Mouse (Mus musculus): Measurements from ENCODE around the gene Mettl7a1.
"Not testable (repeated sequence)": the region's sequence is repeated elsewhere in the genome, so short reads cannot be mapped to it uniquely, and the experiment has no call there.

Gene Mettl7a1

GRCm38 (mm10) chr15:100304019-100304991 lies at the start of gene Mettl7a1:
Mettl7a1 (plus strand) TSS chr15:100304140.
- DNase-seq (ENCODE audit: low spot score in 2 of 2), result peak; percentile 62 to 83

- no peak for DNase-seq (ENCODE audit: low spot score in 2 of 2)
Observed at GRCm38 (mm10) chr15:100256386-100256785, 47.6 kb upstream of the Mettl7a1 start.

DNA sequence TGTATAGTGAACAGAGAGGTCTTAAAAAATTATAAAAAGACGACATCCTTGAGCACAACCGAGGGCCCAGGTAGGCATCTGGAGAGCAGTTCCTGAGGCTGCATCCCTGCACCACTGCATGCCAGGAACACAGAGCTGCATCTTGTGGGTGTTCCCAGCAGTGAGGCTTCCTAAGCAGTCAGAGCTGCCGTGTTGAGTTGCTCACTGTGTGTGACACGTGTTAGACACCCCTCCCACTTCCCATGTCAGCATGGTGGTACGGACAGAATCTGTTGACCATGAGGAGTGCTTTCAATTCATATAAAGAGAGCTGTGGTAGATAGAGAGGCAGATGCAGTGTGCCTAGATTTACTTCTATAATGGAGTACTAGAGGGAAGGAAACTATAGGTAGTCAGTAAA lies 46.6 kb upstream of the Mettl7a1 start:
- DNase-seq (ENCODE audit: low spot score in 2 of 2), result no peak

GRCm38 (mm10) chr15:100258646-100259425 lies 45.1 kb upstream of the Mettl7a1 start:
- no peak for DNase-seq (ENCODE audit: low spot score in 2 of 2)

DNA sequence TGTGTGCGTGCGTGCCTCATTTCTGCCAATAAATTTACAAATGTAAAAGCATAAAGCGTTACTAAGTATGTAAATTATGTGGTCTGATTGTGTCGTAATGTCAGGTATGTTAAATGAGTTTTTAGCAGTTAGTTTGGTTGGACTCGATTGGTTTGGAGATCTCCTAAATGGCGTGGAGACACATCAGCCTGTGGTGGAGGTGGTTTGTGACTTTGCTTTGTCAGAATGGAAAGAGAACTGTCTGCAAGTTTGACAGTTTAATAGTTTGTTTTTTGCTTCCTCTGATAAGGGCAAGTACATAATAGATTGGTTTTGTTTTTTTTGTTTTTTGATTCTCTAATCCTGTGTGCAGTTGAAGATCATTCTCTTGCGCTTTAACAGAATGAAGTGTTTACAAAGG lies 43.6 kb upstream of the Mettl7a1 start:
- DNase-seq (ENCODE audit: low spot score in 2 of 2), result not testable (repeated sequence)

DNA sequence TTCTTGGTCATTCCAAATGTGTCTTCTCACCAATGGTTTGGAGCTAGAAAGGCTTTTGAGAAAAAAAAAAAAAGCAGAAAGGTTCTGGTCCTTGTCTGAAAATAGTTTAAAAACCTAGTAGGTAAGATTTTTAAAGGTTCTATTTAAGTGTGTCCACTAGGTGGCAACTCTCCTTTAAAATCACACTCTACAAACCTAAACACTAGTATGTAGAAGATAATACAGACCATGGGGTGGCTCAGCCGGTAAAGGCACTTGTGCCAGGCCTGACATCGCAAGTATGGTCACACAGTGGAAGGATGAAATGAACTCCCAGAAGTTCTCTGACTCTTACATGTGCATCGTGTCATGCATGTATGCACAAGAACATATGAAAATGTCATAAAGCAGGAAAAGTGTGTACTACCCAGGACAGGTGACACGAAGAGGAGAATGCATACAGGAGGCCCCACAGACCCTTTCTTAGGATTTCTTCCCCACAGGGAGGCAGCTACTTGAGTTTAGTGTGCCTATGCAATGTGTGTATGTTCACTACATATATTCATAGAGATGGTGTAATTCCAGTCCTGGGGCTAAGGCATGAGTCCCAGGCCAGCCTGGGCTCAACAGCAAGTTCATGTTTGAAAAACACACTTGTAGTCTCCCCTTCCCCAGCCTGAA lies 40.6 kb upstream of the Mettl7a1 start:
- no peak for DNase-seq (ENCODE audit: low spot score in 2 of 2)

DNA sequence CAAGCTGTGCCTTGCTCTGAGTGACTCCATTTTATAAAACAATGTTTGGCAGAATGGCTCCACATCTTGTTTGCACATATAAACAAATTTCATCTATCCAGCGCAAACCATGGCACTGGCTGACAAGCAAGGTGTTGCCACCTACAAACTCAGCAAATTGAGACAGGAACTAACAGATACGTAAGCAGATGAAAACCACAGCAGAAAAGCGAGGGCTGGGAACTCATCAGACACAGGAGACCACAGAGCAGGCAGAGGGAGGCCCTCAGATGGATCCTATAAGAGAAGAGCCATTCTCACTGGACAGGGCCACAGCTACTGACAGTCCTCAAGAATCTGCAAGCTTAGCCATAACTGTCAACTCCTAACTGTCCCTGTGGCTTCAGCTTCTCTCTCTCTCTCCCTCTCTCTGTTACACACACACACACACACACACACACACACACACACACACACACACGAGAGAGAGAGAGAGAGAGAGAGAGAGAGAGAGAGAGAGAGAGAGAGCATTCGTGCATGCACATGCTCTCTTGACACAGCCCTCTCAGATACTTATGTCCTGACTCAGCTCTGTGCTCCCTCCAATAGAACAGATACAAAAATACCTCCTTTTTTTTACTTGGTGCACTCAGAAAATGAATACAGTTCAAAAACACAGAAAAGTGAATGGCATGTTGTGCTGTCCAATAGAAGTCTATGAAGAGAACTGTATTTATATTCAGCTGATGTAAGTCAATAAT lies 38.2 kb upstream of the Mettl7a1 start:
- no peak for DNase-seq (ENCODE audit: low spot score in 2 of 2)

- no peak for DNase-seq (ENCODE audit: low spot score in 2 of 2)
Observed at GRCm38 (mm10) chr15:100268916-100269315, 35.0 kb upstream of the Mettl7a1 start.

DNA sequence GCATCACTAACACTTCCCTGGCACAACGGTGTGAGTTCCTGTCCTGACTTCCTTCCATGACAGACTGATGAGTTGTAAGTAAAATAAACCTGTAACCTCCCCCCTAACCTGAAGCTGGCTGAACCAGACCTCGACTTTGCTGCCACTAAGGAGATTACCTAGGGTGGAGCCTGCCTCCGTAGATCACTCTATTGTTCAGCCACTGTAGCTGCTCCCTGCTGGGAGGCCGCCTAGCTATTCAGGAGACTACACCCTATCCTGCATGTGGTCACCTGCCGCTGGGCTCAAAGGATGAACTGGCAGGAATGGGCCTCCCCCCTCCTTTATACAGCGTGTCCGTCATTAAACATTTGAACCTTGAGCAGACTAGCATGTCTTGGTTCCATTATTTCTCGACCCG lies 34.2 kb upstream of the Mettl7a1 start:
- no peak for DNase-seq (ENCODE audit: low spot score in 2 of 2)

DNA sequence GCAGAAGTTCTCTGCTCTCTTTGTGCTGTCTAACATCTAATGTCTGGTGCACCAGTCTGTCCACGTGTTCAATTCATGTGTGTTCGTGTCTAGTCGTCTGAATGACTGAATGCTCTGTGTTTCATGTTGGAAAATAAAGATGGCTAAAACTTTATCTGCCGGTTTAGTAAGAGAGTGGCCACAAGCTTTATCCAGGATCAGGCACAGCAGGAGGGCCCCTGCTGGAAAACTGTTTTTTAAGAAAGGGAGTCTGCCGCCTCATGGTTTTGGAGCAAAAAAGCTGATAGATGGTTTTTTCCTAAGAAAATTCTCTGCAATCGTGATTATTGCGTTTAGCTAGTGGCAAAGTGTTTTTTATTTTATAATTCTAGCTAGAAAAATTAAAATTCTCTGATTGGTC lies 33.3 kb upstream of the Mettl7a1 start:
- not testable (repeated sequence) for DNase-seq (ENCODE audit: low spot score in 2 of 2)

- DNase-seq (ENCODE audit: low spot score in 2 of 2), result no peak
Observed at GRCm38 (mm10) chr15:100271411-100271810, 32.5 kb upstream of the Mettl7a1 start.

DNA sequence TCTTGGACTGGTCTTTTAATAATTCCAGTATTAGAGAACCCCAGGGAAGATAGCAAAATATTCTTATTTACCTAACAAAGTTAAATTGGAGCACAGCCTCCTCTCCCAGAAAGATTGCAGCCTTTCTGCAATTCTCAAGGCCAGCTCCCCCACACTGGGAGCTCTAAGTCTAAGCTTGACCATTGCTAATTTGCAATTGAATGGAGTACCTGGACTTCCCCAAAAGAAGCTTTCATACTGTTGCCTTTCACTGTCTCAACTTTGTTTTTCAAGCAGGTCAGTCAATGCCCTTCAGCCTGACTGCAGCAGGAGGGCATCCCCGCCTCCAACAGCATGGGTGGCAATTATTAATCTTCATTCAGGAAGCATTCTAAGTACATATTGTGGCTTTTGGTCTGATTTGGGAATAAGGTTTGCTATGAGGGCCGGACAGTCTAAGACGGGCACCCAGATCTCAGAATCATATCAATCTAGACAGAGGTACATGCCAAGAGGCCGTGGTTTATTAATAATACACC lies 30.1 kb upstream of the Mettl7a1 start:
- DNase-seq (ENCODE audit: low spot score in 2 of 2), result not testable (repeated sequence)

DNA sequence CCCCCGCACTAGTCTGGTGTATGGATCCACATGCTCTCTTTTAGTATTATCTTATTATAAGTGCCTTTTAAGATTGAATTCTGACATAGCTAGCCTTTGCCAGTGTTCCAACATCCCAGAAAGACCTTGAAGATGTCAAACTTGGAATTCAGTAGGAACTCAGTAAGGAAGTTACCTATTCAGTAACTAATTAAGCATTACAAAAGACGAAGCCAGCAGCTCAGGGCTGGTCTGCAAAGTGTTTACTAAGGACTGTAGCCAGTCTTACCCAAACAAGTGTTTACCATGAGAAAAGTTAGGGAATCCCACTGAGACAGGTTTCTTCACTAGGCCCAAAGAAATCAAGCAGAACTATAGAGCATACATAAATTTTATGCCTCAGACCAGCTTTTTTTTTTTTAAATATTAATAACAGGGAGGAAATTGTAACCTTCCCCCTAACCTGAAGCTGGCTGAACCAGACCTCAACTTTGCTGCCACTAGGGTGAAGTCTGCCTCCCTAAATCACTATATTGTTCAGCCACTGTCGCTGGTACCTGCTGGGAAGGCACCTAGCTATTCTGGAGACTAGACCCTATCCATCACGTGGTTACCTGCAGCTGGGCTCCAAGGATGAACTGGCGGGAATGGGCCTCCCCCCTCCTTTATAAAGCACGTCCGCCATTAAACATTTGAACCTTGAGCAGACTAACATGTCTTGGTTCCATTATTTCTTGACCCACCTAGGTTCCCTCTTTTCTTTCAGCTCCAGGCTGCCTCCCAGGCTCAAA lies 29.0 kb upstream of the Mettl7a1 start:
- DNase-seq (ENCODE audit: low spot score in 2 of 2), result no peak

GRCm38 (mm10) chr15:100276403-100276802 lies 27.5 kb upstream of the Mettl7a1 start:
- DNase-seq (ENCODE audit: low spot score in 2 of 2), result no peak

GRCm38 (mm10) chr15:100277586-100277985 lies 26.4 kb upstream of the Mettl7a1 start:
- DNase-seq (ENCODE audit: low spot score in 2 of 2), result no peak

DNA sequence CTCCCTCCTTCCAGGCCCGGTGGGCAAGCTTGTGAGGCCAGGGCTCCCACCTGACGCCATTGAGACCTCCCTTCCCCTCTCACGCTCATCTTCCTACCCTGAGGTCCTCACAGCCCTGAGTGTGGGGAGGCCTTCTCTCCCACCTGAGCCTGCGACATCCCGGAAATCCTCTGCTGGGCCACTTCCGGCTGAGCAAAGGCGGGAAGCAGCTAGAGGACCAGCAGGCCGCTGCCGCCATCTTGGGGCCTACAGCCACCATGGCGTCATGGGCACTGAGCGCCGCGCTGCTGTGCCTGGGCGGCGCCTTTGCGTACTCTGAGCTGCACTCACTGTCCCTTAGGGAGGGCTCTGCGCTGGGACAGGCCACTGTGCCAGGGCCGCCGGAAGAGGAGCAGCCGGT lies 23.3 kb upstream of the Mettl7a1 start, which contains the start of gene Tmprss12:
Gene Tmprss12, plus strand, starts transcription at position 212 of the 400 bp plus-strand sequence.
- no peak for DNase-seq (ENCODE audit: low spot score in 2 of 2)

DNA sequence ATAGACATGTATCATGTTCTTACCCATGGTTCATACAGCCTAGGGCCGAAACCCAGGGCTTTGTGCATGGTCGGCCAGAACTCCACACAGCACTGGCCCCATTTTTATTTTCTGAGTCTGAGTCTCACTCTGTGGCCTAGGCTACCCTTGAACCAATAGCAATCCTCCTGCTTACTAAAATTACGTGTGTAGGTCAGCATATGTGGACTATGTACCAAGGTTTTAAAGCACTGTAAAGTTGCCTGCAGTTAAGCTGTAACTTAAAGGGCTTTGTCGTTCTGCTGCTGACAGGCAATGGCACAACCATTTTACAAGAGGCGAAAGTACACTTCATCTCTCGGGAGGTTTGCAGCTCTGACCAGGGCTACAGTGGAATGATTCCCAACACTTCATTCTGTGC lies 15.0 kb upstream of the Mettl7a1 start:
- DNase-seq (ENCODE audit: low spot score in 2 of 2), result no peak

DNA sequence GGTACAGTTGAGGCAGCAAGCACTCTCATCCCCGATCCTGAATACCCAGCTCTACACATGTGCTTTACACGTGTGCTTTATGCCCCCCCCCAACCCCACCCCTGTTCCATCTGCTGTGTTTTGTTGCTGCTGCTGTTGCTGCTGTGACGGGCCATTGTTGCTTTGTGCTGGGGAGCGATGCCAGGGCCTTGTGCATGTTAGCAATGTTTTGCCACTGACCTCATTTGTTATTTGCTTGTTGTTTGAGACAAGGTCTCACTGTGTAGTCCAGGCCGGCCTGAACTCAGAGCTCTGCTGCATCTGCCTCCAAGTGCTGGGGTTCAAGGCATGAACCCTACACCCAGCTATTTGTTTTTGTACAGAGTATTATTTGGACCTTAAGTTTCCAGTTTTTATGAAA lies 13.1 kb upstream of the Mettl7a1 start:
- DNase-seq (ENCODE audit: low spot score in 2 of 2), result no peak

DNA sequence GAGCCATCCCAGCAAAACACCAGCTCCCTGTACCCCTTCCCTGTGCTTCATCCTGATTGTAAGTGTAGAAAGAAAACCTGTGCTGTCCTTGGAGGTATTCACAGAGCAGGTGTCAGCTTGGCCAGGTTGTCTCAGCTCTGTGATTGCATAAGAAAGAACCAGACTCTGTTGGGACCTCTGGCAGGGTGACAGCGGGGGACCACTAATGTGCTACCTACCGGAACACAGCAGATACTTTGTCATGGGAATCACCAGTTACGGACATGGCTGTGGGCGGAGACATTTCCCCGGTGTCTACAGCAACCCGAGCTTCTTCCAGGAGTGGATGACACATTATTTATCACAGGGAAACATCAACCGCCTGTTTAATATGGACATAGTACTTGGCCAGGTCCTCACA lies 11.6 kb upstream of the Mettl7a1 start:
- no peak for DNase-seq (ENCODE audit: low spot score in 2 of 2)

GRCm38 (mm10) chr15:100297856-100298255 lies 6.1 kb upstream of the Mettl7a1 start:
- DNase-seq (ENCODE audit: low spot score in 2 of 2), result no peak
